Mouse (Mus musculus) forebrain, embryonic 14.5 days (tissue): ENCODE data around the gene Galm. TPM values are rescaled to one million over a fixed set of nuclear protein-coding genes. Genes with fewer than 3 reads are reported as not detected.
A peak's percentile ranks its signal among the peaks of the same experiment; 100 is the strongest.

ENCODE experiments used
- ATAC-seq: fragments of 200-750 bp; cut with Nextera tagmentation; 2 replicates; pipeline ENCODE4 v1.8.0; 2017; ENCODE audit warnings: mild to moderate bottlenecking, moderate library complexity
- DNase-seq: peaks from one replicate; pipeline ENCODE4 v3.0.0-alpha.2; 2015; ENCODE audit warnings: low spot score
- H3K27ac ChIP-seq: fragments of 300-500 bp; sonication (generic); 2 replicates; pipeline ENCODE4 v1.5.1; 2014; ENCODE audit warnings: low read depth, mild to moderate bottlenecking, control low read depth, low read length, moderate library complexity
- H3K27me3 ChIP-seq: fragments of 300-500 bp; sonication (generic); replicated peaks from 2 replicates; pipeline ENCODE4 v1.6.1; 2014; ENCODE audit warnings: low read length, control low read depth, mixed read lengths; ENCODE audit not compliant: control insufficient read depth, insufficient read depth
- H3K36me3 ChIP-seq: fragments of 300-500 bp; sonication (generic); 2 replicates; pipeline ENCODE4 v1.6.1; 2014; ENCODE audit warnings: low read length, control low read depth; ENCODE audit not compliant: control insufficient read depth, insufficient read depth
- H3K4me1 ChIP-seq: fragments of 300-500 bp; sonication (generic); 2 replicates; pipeline ENCODE4 v1.6.1; 2014; ENCODE audit warnings: antibody characterized with exemption, low read length, control low read depth; ENCODE audit not compliant: control insufficient read depth, insufficient read depth
- H3K4me2 ChIP-seq: fragments of 300-500 bp; sonication (generic); 2 replicates; pipeline ENCODE4 v1.6.1; 2014; ENCODE audit warnings: mild to moderate bottlenecking, control low read depth, low read length
- H3K4me3 ChIP-seq: fragments of 300-500 bp; sonication (generic); 2 replicates; pipeline ENCODE4 v1.5.1; 2014; ENCODE audit warnings: low read depth, low read length, control low read depth
- H3K9ac ChIP-seq: fragments of 300-500 bp; sonication (generic); 2 replicates; pipeline ENCODE4 v1.6.1; 2014; ENCODE audit warnings: mild to moderate bottlenecking, low read length, control low read depth, moderate library complexity
- H3K9me3 ChIP-seq: fragments of 300-500 bp; sonication (generic); replicated peaks from 2 replicates; pipeline ENCODE4 v1.6.1; 2016; ENCODE audit warnings: low read length, control low read depth, mixed read lengths; ENCODE audit not compliant: control insufficient read depth
- whole genome bisulfite sequencing: fragments of 180-500 bp; shearing (Covaris S2); extraction: QIAGEN DNeasy Blood & Tissue Kit; methylation state at CpG from one replicate; pipeline ENCODE4 v1.1.7; 2014; 5-methylcytosine and 5-hydroxymethylcytosine counted together
- polyA plus RNA-seq: library from polyadenylated mRNA; unstranded; fragments of >200 nt; fragmentation: Nextera tagmentation; extraction: Ambion mirVana; gene quantifications from 2 replicates; pipeline ENCODE4 v1.2.1, GENCODE M21; 2014

Galm gene
- polyA plus RNA-seq, 1 experiment from 2014 or later: 3.5 TPM

DNA sequence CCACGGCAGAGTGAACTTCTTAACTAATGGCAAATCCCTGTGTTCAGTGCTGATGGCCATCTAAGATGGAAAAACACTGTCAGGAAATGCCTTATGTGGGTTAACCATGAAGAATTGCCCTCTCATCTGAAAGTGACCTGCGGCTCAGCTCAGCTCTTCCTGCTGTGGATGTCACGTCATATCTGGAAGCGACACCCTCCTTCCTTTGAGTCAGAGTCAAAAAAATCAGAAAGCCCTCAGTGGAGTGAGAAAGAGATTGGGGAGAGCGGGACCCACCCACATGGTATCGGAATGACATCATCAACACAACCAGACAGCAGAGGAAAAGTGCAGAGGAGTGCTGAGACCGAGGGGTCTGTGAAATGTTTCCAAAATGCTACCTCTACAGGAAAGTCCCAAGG, 40.6 kb downstream of the Galm start:
- H3K36me3 ChIP-seq: no peaks in the 10 kb centered on the region
- peak; percentile 47; the same call in 1 of the 2 replicates for ATAC-seq
- no peak for DNase-seq
- no peaks in the 10 kb centered on the region for H3K27me3 ChIP-seq
- H3K4me3 ChIP-seq: no peak overlapping the region
- H3K9me3 ChIP-seq: no peaks in the 10 kb centered on the region
- peaks cover 17% of the 10 kb centered on the region for H3K4me1 ChIP-seq
- 59% methylated on average over 7 of the region's 7 CpGs for WGBS
- H3K27ac ChIP-seq: peak overlapping the region; percentile 83; the same call in 1 of the 2 replicates
- no peak overlapping the region for H3K9ac ChIP-seq
- H3K4me2 ChIP-seq: peak overlapping the region; percentile 44

- Histone ChIP-seq H3K9ac (no peak overlapping the region), H3K27me3 (no peaks in the 10 kb centered on the region), H3K9me3 (no peaks in the 10 kb centered on the region), H3K36me3 (no peaks in the 10 kb centered on the region), H3K4me2 (peak overlapping the region; percentile 44), H3K27ac (peak overlapping the region; percentile 83), H3K4me3 (no peak overlapping the region), H3K4me1 (peaks cover 17% of the 10 kb centered on the region)
- ATAC-seq (peak; percentile 83), DNase-seq (peak; percentile 87)
- WGBS: 16% methylated on average over 16 of the region's 16 CpGs
Observed at GRCm38 (mm10) chr17:80168425-80169182, 41.3 kb downstream of the Galm start.

GRCm38 (mm10) chr17:80169792-80170191, 42.5 kb downstream of the Galm start:
- H3K27ac ChIP-seq: no peak overlapping the region
- H3K4me2 ChIP-seq: no peak overlapping the region
- ATAC-seq (no peak), DNase-seq (no peak)
- no peaks in the 10 kb centered on the region for H3K9me3 ChIP-seq
- H3K27me3 ChIP-seq: no peaks in the 10 kb centered on the region
- H3K36me3 ChIP-seq: no peaks in the 10 kb centered on the region
- H3K4me3 ChIP-seq: no peak overlapping the region
- no peak overlapping the region for H3K9ac ChIP-seq
- WGBS: 93% methylated on average over 6 of the region's 6 CpGs
- peaks cover 17% of the 10 kb centered on the region for H3K4me1 ChIP-seq

DNA sequence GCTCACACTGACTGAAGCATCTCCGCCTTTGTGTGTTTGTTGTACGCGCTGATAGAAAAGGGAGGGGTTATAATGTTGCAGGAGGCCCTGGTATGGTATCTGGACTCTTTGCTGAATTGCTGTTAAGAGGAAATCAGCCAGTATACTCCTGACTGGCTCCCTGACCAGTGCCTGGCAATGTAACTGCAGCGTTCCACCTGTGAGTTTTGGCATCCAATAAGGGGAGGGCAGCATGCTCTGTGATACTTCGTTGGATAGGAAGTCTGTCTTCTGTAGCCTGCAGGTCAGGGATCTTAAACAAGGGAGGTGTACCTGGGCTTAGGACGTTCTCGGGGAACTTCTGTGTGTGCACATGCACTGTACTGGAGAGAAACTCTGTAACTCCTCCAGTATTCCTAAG, 43.7 kb downstream of the Galm start:
- no peak overlapping the region for H3K9ac ChIP-seq
- H3K27me3 ChIP-seq: no peaks in the 10 kb centered on the region
- DNase-seq: no peak
- peaks cover 17% of the 10 kb centered on the region for H3K4me1 ChIP-seq
- no peaks in the 10 kb centered on the region for H3K36me3 ChIP-seq
- no peak overlapping the region for H3K27ac ChIP-seq
- no peak overlapping the region for H3K4me2 ChIP-seq
- no peak for ATAC-seq
- no peaks in the 10 kb centered on the region for H3K9me3 ChIP-seq
- no peak overlapping the region for H3K4me3 ChIP-seq
- WGBS: 89% methylated on average over 7 of the region's 7 CpGs

GRCm38 (mm10) chr17:80171948-80172347, 44.7 kb downstream of the Galm start:
- WGBS: 90% methylated on average over 4 of the region's 4 CpGs
- ATAC-seq (no peak), DNase-seq (no peak)
- Histone ChIP-seq H3K9ac (no peak overlapping the region), H3K4me3 (no peak overlapping the region), H3K9me3 (no peaks in the 10 kb centered on the region), H3K4me1 (peaks cover 17% of the 10 kb centered on the region), H3K4me2 (no peak overlapping the region), H3K36me3 (no peaks in the 10 kb centered on the region), H3K27me3 (no peaks in the 10 kb centered on the region), H3K27ac (no peak overlapping the region)

DNA sequence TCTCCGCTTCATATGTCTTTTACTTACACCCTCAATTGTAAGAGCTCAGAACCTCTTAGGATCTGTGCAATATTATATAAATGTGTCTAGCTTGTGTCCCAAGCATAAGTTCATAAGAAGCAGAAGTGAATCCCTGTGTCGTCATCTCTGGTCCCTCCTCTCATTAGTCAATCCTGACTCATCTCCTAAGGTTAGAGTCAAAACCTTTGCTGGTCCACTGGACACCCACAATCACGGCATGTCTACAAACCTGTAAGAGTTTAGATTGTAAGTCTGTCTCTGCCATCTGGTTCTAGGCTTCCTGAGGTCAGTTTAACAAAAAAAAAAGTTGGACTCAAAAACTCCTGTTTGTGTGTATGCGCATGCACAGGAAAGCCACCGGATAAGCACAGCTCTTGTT, 45.5 kb downstream of the Galm start:
- Histone ChIP-seq H3K36me3 (no peaks in the 10 kb centered on the region), H3K27ac (no peak overlapping the region), H3K4me1 (peaks cover 15% of the 10 kb centered on the region), H3K27me3 (no peaks in the 10 kb centered on the region), H3K9ac (no peak overlapping the region), H3K9me3 (no peaks in the 10 kb centered on the region), H3K4me2 (no peak overlapping the region), H3K4me3 (no peak overlapping the region)
- 95% methylated on average over 5 of the region's 5 CpGs for WGBS
- DNase-seq: no peak
- ATAC-seq: no peak

DNA sequence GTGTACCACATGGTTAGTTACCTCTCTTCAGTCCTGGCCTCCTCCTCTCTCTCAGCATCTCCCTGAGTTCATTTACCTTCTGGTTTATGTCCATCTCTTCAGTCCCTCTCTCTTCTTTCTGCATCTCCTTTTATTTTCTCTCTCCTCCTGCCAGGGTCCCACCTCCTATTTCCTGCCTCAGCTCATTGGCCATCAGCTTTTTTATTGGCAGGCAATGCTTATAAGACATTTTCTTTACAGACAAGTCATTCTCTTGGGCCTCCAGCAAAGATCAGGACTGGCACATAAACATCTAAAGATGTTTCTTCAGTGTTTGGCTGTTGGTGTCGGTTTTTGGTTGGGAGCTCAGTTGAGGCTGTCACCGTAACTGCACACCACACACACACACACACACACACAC, 46.4 kb downstream of the Galm start:
- Histone ChIP-seq H3K36me3 (no peaks in the 10 kb centered on the region), H3K4me1 (peaks cover 6% of the 10 kb centered on the region), H3K9ac (no peak overlapping the region), H3K27ac (no peak overlapping the region), H3K4me2 (no peak overlapping the region), H3K9me3 (no peaks in the 10 kb centered on the region), H3K27me3 (no peaks in the 10 kb centered on the region), H3K4me3 (no peak overlapping the region)
- DNase-seq (no peak), ATAC-seq (no peak)
- WGBS: 93% methylated on average over 2 of the region's 2 CpGs

- no peak overlapping the region for H3K4me3 ChIP-seq
- H3K4me1 ChIP-seq: peaks cover 1% of the 10 kb centered on the region; the same call in 1 of the 2 replicates
- ATAC-seq (no peak), DNase-seq (no peak)
- no peak overlapping the region for H3K27ac ChIP-seq
- H3K27me3 ChIP-seq: no peaks in the 10 kb centered on the region
- no peaks in the 10 kb centered on the region for H3K36me3 ChIP-seq
- WGBS: 86% methylated on average over 3 of the region's 3 CpGs
- H3K4me2 ChIP-seq: no peak overlapping the region
- H3K9me3 ChIP-seq: no peaks in the 10 kb centered on the region
- H3K9ac ChIP-seq: no peak overlapping the region
Observed at GRCm38 (mm10) chr17:80174146-80174545, 46.9 kb downstream of the Galm start.

GRCm38 (mm10) chr17:80174699-80175385, 47.6 kb downstream of the Galm start:
- Histone ChIP-seq H3K9me3 (no peaks in the 10 kb centered on the region), H3K4me3 (no peak overlapping the region), H3K4me1 (no peaks in the 10 kb centered on the region), H3K27me3 (no peaks in the 10 kb centered on the region), H3K27ac (no peak overlapping the region), H3K36me3 (no peaks in the 10 kb centered on the region), H3K9ac (no peak overlapping the region), H3K4me2 (no peak overlapping the region)
- DNase-seq (no peak), ATAC-seq (no peak)
- WGBS: 88% methylated on average over 19 of the region's 19 CpGs
